Mouse (Mus musculus): ENCODE results near the gene Acsf2.

DNA sequence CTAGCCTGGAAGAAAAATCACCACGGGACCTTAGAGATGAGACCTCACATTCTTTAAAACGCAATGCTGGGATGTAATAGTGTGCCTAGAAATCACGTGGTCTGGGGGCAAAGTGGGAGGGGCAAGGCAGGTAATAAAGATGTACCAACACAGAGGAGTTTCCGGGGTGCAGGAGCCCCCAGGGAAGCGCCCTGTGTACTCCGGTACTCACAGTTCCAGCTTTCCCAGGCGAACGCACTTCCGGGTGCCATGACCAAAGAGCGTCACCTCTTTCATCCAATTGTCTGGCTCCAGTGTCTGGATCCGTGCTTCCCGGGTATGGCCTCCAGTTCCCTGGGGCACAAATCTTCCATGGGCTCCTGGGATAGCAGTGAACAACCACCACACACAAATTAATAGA is 58.3 kb downstream of the Acsf2 start:
- TF ChIP-seq CTCF (IDR thresholded peaks at IDR 0.05; ENCODE audit: extremely low read depth, insufficient read depth, insufficient read length, insufficient replicate concordance): no peak
- TF ChIP-seq POLR2A (IDR thresholded peaks at IDR 0.05; ENCODE audit: low read depth, low read length): no peak
